Mouse (Mus musculus) testis, postnatal 10 days (tissue): ENCODE results near the gene Ap3b1.
"Not testable (repeated sequence)": the region's sequence is repeated elsewhere in the genome, so short reads cannot be mapped to it uniquely, and the experiment has no call there.

Experiments
- DNase-seq: peaks from one replicate; pipeline ENCODE4 v3.0.0; 2021; ENCODE audit warnings: low spot score

Gene Ap3b1

DNA sequence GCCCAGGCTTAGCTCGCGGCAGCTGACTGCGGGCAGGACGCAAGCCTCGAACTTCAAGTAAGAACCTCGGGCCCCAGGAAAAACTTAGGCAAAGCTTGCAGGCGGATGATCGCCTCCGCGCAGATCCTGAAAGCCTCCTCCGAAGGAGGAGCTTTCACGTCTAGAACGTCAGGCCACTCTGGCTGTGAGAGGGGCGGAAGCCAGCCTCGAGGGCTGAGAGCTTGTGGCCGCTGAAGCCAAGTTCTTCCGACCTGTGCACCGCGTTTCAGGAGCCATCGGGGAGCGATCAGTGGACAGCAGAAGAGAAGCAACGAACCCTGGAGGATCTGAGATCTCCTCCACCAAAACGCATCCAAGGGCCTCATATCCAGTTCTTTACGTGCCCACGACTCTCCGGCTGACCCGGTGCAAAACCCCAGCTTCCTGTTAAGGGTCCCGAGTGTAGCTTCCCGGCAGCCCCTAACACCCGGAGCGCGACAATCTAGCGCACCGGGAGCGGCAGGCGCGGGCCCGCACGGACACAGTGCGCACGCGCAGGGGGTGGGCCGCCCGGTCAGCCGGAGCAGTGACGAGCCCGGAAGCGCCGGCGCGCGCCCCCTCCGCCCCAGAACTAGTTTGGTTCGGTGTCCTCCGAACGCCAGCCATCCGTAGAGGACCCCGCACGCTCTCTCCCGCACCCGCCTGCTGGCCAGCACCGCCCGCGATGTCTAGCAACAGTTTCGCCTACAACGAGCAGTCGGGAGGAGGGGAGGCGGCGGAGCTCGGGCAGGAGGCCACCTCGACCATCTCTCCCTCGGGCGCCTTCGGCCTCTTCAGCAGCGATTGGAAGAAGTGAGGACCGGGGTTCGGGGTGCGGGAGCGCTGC, at the start of gene Ap3b1:
Ap3b1 (plus strand) TSS at position 560 of the 865 bp plus-strand sequence.
- peak; percentile 94 for DNase-seq

DNA sequence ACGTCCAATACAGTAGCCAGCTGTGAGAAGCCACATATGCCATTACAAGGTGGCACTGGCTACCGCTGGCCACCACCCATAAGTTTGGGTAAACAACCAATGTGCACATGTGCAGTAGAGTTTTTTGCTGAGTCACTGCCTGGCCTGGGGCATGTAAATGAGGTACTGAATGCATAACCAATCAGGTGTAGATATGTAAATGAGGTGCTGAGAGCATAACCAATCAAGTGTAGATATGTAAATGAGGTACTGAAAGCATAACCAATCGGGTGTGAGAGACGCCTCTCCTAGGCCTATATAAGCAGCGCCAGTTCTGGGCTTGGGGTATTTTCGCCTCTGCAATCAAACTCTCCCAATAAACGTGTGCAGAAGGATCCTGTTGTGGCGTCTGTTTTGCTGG, 45.9 kb upstream of the Ap3b1 start:
- DNase-seq: not testable (repeated sequence)

DNA sequence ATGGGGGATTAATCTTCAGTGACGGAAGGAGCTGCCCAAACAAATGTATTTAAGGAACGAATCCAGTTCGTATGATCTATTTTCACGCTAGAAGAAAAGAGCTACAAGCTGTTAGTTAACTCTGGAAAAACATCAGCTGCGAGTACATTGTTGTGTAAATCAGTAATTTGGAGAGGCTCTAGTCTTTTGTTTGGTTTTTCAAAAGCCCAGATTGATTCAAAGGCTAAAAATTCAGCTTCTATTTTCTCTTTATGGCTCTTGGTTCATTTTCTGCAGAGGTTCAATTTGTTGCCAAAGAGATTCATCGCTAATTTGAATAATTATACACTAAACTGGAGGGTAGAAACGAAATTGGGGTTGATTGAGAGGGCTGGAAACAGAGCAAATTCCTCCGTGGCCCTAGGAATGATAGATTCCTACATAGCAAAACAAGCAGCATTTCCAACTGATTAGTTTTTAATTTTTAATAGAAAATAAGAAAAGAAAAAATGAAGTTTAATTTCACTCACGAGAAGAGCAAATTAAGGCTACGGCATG, 41.7 kb upstream of the Ap3b1 start:
- no peak for DNase-seq

DNA sequence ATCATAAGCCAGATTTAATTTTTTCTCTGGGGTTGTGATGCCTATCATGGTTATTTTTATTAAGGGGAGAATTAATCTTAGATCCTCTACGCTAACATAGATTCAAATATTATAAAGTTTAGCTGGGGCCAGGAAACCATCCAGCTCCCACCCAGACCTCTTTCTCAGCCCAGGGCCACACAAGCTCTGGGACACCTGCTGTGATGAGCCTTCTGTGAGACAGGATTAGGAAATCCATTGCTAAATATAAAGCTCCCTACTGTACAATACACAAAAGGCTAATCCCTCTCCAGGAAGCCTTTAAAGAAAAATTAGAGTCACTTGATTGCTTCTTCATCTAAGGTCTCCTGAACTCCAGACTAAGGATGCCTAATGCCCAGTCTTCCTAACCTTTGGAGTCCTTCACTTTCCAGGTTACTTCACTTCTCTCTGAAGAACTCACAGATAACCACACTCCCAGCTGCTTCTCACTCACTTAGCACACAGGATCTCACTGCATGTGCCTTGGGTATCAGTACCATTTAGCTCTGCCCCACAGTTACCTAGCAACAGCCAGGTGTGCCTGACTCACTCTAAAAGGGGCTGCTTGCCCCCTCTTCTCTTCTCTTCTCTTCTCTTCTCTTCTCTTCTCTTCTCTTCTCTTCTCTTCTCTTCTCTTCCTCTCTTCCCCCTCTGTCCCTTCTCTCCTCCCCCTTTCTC, 37.5 kb upstream of the Ap3b1 start:
- DNase-seq: no peak

DNA sequence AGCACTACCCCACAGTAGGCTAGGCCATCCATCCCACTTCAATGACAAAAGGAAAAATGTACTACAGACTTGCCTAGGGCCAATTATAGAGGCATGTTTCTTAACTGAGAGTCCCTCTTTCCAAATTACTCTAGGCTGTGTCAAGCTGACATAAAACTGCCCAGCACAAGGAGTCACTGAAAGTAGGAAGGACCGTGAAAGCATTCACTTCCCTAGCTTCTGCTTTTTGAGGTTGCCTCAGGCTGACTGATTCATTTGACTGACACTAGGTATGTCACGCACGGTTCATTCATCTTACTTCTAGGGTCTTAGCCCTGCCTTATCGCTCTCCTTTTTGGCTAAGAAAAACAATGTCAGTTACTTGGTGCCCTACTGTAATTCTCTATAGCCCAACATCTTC, 36.3 kb upstream of the Ap3b1 start:
- DNase-seq: no peak

DNA sequence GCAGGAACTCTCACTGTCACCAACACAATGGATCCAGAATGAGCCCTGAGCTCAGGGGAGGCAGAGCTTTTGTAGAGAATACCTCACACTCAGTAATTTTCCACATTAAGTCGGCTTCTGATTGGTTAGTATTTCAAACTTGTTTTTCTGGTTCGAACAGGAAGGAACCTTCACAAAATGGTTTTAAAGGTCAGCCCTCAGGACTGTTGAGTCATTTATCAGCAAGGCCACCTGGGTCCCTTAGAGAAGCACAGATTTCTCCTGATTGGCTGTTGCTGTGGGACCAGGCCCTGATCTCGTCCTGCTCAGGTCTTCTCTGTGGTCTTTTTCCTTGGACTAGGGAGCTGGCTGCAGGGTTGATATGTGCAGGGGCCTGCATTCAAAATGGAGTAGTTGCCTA, 30.7 kb upstream of the Ap3b1 start:
- DNase-seq: no peak

DNA sequence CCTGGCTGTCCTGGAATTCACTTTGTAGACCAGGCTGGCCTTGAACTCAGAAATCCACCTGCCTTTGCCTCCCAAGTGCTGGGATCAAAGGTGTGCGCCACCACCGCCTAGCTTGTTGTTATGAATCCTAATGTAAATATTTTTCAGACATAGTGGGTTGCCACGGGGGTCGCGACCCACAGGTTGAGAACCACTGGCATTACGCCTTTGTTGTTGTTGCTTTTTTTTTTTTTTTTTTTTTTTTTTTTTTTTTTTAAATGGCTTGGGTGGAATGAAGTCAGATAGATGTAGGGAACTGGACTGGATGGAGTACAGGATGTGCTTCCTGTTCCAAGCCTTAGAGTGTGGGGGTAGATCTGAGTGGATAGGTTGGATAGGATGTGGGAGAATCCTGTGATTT, 29.8 kb upstream of the Ap3b1 start:
- DNase-seq: not testable (repeated sequence)

DNA sequence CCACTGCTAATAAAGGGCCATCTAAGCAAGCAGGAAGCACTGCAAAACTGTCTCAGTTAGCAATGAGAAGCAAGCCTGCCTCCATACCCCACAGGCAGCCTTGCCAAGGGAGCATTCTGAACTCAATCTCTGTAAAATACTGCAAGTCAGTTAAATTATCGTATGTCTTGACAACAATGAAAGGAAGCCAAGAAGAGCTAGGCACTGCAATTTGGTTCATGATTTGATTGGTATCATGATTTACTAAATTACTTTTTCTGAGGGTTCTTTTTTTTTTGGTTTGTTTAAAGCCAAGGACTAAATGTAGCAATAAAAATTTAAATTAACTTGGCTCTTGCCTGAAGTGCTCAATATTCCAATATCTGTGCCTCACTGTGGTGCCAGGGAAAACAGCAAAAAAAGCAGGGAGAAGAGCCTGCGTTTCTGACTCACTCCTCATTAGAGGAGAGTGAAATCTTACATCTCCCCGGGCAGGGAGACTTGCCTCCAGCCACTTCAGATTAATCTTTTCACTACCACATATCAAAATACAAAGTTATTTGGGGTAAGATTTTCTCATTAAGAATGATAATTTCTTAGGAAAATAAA, 28.3 kb upstream of the Ap3b1 start:
- no peak for DNase-seq

DNA sequence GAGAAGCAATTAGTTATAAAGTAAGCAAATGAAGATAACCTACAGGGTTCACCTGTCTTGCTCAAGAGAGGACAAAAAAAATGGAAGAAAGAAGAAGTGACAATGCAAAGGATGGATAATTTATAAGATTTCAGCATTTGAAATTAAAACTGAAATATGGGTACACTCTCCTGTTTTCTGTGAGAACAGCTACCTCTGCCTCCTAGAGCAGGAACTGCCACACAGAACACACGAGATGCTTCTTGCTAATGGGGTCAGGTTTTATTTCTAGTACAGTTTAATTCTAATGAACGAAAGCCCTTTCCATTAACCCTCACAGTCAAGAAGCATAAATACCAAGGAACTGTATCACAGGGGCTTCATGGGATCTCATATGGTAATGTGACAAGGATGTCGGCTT, 20.4 kb upstream of the Ap3b1 start:
- DNase-seq: no peak

DNA sequence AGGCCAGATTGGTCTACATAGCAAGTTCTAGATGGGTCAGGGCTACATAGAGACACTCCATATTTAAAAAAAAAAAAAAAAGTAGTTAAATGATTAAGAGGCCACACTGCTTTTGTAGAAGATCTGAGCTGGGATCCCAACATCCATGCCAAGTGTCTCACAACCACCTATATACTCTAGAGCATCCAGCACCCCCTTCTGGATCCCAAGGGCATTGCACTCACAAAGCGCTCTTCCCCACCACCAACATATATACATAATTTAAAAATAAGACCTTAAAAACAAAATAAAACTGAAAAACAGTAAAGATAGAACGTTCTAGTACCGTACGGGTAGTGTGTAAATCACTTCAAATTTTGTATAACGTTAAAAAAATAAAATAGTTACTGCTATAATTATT, 15.6 kb upstream of the Ap3b1 start:
- DNase-seq: no peak

DNA sequence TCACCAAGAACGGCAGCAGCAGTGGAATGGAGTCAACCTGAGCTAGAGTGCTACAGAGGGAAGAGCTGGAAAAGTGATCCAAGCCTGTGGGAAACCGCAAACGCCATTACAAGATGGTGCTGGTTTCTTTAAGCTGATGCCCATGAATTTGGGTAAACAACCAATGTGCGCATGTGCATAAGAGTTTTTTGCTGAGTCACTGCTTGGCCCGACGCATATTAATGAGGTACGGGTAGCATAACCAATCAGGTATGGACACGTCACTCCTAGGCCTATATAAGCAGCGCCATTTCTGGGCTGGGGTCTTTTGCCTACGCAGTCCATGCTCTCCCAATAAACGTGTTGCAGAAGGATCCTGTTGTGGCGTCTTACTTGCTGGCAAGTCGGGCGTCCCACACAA, 14.2 kb upstream of the Ap3b1 start:
- not testable (repeated sequence) for DNase-seq

DNA sequence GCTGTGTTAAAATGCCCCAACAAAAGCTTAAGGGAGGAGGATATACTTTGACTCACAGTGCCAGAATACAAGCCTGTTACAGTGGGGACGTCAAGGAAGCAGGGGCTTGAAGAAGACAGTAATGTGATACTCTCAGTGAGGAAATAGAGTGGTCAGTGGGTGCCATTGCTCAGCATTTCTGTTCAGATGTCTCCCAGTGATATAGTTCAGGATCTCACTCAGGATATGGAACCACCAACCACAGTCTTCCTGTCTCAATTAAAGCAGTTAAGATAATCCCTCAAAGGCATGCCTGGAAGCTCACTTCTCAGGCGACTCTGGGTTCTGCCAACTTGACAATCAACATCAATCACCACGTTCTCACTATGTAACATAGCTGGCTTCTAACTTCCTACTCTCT, 4.2 kb upstream of the Ap3b1 start:
- no peak for DNase-seq

DNA sequence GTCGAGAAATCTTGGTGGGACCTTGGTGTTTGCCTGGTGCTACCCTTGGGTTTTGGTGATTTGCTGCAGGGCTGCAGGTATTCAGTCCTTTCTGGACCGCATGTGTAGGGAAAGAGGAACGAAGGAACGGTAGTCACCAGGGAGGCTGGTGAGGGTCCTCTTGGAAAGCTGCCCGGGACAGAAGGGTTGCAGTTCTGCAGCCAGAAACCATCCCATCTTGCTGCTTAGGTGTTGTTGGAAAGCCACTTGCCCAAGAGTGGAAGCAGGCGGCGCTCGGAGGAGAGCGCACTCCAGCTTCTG, 709 bp upstream of the Ap3b1 start:
- DNase-seq: no peak

DNA sequence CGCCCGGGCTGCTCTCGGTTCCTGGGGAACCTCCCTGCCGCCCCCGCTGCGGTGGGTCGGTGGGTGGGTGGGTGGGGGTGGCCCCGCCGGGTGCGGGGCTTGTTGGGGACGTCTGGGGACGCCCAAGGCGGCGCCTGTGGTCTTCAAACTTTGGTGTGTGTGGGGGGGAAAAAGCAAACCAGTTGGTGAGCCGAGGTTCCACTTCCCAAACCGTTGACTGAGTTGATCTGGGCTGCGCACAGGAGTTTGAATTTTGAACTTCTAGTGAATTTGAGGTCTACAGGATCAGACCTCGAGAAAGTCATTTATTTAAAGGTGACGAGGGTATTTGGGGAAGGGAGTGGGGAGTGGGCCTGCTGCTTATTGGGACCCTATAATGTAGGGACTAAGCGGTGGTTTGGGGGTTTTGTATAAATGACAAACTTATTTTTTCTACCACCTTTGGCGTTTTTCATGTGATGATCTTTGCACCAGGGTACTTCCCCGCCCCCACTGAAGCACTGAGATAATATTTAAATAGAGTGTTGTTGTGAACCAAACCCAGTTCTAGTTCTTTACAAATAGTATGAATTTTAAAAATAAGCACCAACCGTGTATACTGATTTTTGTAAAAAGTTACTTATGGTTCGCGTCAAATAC, 641 bp downstream of the Ap3b1 start:
- DNase-seq: no peak

DNA sequence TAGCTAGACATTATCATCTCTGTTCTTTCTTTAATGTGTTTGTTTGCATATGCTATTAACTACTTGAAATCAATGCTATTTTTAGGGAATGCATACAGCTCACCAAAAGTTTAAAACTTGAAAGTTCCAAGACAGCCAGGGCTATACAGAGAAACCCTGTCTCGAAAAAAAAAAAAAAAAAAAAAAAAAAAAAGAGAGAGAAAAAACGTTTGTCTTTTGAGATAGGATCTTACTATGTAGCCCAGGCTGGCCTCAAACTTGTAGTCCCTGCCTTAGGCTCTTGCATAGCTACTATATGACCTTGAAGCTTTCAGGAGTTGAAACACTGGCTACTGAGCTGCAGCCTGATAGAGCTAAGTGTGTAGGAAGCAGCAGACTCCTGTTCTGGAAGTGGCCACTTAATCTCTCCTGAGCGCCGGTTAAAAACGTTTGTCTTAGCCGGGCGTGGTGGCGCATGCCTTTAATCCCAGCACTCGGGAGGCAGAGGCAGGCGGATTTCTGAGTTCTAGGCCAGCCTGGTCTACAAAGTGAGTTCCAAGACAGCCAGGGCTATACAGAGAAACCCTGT, 2.3 kb downstream of the Ap3b1 start:
- DNase-seq: not testable (repeated sequence)

DNA sequence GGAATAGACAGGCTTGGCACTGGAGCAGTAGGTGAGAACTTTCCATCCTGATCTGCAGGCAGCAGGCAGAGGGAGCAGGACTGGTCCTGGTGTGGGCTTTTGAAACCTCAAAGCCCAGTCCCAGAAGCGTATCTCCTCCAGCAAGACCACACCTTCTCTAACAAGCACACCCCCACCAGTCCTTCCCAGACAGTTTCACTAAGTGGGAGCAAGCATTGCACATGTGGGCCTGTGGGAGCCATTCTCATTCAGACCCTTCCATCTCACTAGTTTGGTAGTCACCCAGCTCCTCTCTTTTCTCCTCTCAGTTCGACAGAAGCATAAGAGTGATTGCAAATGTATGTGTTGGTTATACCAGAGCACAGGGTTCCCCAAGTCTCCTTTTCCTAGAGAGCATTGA, 5.6 kb downstream of the Ap3b1 start:
- no peak for DNase-seq

DNA sequence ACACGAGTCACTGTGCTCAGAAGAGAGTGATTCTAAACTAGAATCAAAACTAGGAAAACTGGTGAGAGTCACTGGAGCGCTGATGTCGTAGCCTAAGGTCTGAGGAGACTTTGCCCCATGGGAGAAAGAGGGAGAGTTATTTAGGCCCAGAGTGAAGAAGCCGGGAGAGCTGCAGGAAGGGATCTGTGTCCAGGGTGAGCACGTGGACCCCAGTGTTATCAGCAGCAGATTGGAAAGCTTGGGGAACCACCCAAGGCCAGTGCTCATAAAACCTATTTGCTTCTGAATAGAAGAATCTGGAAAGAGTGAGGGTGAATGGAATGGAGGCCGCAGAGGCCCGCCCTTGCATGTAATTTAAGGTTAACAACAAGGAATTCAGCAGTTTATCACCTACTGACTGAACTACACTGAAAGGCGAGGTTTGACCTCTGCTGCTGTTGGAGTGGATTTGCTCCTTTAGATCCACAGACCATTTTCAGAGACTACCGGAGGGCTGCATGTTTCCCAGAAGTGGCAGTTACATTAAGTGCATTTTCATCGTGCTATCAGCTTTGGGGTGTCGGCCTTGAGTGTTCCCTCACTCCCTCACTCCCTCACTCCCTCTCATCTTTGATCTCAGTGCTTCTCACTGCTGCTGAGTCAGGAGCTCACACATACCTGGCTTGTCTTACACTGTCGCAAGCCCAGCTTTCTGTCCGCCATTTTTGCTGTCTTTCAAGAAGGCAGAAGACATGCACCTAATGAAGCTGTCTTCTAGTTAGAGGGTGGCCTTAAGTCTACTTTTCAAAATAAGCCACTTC, 6.5 kb downstream of the Ap3b1 start:
- DNase-seq: no peak

DNA sequence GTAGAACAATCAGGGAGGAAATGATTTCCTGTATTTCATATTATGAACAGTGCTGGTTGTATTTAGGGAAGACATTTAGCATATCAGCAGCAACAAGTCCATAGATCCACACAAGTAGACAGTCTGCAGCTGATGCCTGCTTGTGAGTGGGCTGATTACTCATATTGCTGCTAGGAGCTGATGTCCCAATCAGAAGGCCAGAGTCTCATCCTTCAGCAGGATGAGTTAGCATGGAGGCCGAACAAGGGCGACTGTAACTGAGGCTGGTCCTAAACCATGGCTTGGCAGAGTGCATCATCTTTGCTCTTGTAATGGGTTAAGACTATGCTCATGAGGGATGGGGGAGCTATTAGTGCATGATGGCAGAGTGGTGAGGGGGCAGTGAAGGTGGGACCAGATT, 9.1 kb downstream of the Ap3b1 start:
- no peak for DNase-seq

DNA sequence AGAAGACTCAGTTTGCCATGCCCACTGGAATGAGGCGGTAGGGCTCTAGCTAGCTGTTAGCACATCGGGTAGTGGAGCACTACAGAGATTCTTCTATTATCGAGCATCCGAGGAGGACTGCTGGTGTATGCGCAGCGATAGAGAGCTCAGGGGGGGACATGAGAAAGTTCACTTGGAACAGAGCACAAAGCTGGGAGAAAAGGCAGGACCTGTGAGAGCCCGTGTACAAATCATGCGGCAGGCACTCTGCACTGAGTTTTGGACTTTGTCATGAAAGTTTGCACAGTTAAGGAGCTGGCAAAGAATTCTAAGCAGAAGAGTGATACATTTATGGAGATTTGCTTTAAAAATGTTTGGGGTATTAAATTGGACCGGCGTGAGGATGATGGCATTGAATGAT, 11.8 kb downstream of the Ap3b1 start:
- no peak for DNase-seq

DNA sequence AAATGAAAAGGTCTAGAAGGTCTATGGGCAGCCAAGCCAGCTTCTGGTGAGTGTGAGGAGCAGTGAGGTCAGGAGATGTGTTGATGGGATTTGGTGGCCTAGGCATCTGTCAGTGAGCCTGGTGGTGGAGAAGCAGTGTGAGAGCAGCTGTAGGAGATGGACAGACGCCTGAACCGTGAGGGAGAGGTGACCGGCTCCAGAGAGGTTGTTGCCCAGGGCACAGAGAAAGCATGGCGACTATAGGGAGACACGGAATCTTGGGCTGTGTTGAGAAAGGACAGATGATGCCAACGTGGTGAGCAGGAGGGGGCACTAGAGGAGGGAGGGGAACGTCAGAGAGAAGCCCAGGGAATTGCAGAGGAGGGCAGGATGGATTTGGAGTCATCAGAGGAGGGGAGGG, 13.3 kb downstream of the Ap3b1 start:
- peak; percentile 35 for DNase-seq

DNA sequence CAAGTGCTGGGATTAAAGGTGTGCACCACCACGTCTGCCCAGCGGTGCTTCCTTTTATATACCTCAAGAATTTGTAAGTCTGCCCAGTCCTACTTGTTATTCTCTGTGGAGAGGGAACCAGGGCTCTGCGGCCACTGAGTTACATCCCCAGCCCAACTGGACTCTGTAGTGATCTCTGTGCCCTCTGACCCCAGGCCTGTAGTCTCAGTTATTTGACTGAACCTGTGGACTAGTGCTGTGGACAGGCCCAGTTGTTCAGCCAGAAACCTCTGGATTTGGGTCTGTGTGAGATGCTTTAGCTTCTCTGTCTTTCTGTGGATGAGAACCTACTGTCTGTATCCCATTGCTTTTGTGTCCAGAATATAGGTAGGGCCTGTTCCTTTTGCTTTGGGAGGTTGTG, 15.4 kb downstream of the Ap3b1 start:
- DNase-seq: peak; percentile 20
